Mouse (Mus musculus) cerebellum, postnatal 14 days (tissue): ENCODE data around the gene Pkn1.

Experiments used
- DNase-seq, 2 experiments: peaks; one replicate each; pipeline ENCODE4 v3.0.0; 2021; ENCODE audit warnings: mixed read lengths in 2 of 2

Pkn1 gene

DNA sequence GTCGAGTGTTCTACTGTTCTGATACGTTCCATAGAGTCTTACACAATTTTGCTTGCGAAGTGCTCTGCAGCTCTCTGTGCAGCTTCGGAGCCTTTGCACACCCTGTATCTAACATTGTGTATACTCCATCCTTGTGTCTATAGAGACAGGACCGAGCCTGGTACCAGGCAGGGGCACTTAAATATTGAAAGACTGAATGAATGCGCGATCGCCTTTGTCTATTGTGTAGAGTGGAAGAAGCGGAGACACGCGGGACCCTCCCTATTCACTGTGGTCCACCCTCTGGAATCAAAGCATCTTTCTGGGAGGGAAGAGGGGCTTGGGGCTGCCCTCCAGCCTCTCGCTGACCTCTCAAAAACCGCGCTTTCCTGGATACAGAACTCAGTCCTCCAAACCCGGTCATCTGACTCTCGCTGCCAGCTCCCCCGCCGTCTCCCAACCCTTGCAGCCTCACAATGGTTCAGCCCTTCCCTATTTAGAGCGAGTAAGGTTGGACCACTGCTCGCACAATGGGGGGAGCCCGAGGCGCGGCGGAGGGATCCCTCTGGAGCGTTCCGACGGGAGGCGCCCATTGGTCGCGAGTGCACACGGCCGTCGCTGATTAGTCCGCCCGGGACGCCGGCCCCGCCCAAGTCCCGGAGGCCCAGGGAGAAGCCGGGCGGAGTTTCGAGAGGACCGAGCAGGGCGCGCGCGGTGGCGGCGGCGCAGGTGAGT lies 46.8 kb downstream of the Pkn1 start, which contains the start of gene Gipc1:
Gene Gipc1, plus strand, starts transcription at position 648 of the 714 bp plus-strand sequence.
- peak; percentile 96 to 97 for DNase-seq

- DNase-seq, result no peak
Measured at GRCm38 (mm10) chr8:83649699-83650098, 49.3 kb downstream of the Pkn1 start.

- DNase-seq, result no peak
Measured at GRCm38 (mm10) chr8:83648031-83648430, 50.9 kb downstream of the Pkn1 start.

DNA sequence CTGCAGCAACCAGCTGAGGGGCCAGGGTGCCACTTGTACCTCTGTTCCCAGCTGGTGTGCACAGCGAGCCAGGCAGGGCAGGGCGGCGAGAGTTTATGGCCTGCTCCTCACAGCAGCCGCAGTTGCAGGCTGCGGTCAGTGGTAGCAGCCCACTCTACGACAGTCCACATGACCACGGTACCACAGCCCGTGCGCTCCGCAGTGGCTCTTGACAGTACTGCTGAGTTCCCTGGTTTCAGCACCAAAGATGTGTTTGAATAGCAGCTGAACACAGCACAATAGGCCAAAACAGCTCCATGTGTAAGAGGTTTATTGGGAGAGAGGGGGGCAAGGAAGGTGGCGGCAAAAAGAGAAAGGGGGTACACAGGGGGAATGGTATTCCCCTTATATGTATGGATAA lies 51.5 kb downstream of the Pkn1 start:
- no peak for DNase-seq

DNA sequence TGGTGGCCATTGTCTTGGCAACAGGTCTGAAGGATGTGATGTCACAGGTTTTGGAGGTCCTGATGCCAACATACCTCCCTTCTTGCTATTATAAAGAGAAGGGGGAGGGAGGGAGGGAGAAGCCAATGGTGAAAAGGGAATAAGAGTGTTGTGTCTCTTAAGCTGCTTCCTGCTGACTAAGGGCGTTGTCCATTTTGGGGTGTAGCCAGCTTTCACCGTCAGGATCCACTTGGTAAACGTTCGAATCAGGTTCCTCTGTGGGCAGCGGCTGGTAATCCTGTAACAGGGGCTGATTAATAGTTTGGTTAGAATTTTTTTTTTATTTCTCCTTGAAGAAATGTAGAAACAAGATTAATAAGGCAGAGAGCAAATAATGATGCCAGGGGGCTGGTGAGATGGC lies 59.3 kb downstream of the Pkn1 start:
- DNase-seq, result no peak

- DNase-seq, result no peak
Measured at GRCm38 (mm10) chr8:83638856-83639255, 60.1 kb downstream of the Pkn1 start.

- no peak for DNase-seq
Measured at GRCm38 (mm10) chr8:83632083-83632707, 66.8 kb downstream of the Pkn1 start.

GRCm38 (mm10) chr8:83625676-83626299 lies 73.2 kb downstream of the Pkn1 start:
- no peak for DNase-seq

DNA sequence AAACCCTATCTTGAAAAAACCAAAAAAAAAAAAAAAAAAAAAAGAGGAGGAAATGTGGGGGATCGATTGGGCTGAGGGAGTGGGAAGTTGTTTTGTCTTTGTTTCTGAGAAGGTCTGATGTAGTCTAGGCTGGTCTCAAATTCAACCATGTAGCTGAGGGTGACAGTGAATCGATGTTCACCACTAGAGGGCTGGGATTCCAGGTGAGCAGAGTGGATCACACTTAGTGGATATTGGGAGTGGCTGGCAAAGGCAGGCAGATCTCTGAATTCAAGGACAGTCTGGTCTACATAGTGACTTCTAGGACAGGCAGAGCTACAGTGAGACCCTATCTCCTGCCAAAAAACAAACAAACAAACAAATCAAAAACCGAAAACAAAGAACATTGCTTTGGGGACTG lies 74.2 kb downstream of the Pkn1 start:
- peak; percentile 64 to 70 for DNase-seq

GRCm38 (mm10) chr8:83623549-83623948 lies 75.4 kb downstream of the Pkn1 start:
- no peak for DNase-seq

DNA sequence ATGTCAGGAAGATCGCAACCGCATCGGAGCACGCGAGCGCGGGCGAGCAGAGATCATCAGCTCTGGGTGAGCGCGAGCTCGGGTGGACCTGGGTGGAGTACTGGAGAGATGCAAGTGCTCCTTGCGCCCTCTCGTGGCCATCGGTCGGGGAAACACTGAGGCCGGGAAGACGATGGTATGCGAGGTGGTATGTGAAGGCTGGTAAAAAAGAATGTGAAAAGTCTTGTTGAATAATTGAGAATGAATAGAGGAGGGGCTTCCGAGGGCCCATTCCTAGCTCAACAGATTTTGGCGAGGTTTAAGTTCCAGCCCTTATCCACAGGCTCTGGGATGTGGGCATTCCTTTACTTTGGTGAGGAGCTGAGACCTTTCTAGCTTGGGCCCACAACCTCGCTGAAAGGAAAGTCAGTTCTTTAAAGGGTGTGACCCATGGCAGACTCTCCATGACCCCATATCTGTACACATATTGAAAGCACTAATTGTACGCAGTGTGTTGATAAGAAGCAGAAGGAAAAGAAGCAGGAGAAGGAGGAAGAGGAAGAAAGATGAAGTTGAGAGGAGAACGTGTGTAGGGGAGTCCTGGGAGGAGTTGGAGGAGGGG lies 76.5 kb downstream of the Pkn1 start:
- peak; percentile 95 to 97 for DNase-seq

DNA sequence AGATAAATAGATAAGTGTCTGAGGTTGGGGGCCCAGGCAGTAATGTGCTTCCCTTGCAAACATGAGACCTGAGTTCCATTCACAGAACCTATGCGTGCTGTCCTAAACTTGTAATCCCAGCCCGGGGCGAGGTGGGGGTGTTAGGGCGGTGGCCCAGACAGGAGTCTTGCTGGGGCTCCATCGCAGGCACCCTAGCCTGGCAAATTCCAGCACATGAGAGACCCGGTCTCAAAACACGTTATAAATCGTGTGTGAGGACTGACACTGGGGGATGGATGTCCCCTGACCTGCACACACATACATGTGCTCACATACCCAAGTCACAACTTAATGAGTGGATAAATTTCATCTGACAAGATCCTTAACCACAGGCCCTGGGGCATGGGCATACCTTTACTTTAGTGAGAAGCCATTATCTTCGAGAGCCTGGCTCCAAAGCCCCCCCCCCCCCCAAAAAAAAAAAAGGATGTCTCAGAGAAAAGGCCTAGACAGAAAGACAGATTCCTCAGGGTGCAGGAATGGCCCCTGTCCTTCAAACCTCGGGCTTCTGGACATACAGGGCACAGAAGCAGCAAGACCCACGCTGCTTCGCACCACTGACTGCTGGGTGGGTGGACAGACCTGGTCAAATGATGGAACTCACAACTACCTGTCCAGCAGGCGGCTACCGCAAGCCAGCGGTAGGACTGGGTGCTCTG lies 77.1 kb downstream of the Pkn1 start:
- DNase-seq, result no peak

GRCm38 (mm10) chr8:83619568-83620285 lies 79.3 kb downstream of the Pkn1 start:
- peak in 1 of 2 experiments; percentile 49 for DNase-seq

- DNase-seq, result no peak
Measured at GRCm38 (mm10) chr8:83618566-83618965, 80.4 kb downstream of the Pkn1 start.

DNA sequence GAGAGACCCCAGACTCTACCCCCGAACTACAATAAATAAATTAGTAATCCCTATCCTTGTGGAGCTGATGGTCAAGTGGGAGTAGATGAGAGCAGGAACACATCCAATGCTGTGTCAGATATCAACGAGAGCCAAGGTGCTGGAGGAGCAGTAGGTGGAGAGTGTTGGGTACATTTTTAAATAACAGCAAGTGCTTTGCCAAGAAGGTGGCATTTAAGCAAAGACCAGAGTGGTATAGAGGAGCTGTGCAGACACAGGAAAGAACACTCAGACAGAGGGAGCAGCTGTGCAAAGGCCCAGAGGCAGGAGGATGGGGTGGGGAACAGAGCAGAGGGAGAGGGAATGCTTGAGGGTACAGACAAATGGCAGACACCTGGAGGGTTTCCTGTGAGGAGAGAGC lies 81.9 kb downstream of the Pkn1 start:
- no peak for DNase-seq

DNA sequence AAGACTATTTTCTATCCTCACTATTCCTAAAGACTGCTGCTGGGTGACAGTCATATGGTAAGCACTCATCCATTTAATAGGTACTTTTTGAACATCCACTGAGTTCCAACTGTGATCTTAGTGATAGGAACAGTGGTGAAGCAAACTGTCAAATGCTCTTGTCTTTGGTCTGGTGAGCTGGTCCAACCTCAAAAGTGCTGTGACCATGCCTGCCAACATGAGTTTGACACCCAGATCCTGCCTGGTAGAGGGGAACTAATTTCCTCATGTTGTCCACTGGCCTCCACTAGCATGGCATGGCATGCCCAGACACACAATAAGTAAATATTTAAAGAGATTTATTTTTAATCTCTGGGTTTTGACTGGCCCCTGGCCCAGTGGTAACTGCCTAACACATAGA lies 82.4 kb downstream of the Pkn1 start:
- no peak for DNase-seq
